Mouse (Mus musculus): ENCODE measurements at regions not wholly inside any gene's neighbourhood (a gene's known extent, or its start where the extent isn't known, plus 50 kb on each side); places are given as distances from the start of the nearest gene placed in this dataset.

DNA sequence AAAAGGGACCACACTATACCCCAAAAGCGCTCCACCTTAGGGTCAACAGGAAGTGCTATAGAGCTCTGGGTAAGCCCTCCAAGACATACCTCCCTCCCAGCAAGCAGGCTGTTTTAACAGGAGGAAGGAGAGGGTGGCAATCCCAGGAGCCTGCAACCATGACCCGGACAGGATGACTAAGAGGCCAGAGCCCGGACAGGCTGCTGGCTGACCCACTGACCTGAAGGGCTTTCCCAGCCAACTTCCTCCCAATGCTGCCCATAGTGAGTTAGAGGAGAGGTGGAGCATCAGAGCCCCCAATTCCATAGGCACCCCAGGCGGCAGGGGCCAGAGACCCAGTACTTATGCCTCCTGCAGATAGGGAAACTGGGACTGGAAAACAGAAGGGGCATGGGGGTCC, 136.3 kb downstream of the Utp6 start:
- DNase-seq (ENCODE audit: low spot score in 2 of 2) = no peak

DNA sequence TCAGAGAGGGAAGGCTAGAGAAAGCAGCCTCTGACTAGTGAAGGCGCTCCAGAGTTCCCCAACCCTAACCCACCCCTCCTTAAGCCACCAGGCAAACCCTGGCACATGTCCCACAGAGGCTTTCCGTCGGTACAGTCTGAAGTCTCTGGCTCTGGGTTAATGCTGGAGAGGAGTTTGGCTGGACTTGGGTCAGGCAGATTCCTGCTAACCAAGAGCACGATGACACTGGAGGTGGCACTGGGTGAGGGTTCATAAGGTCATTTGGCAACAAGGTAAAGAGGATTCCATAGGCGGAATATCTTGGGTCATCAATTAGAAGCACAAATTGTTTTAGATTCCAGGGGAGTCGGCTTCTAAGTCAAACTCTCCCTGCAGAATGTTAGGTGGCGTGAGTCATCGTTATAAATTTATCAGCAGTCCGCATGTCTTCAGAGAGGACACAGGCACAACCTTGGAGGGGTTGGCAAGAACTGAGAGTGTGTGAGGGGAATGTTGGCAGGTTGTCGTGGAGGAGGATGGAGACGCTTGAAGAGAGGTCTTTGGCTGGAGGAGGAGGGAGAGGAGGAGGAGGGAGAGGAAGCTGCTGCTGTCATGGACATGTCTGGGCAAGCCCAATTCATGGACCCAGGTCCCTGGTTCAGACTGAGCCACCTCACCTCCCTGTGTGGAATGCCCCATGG, 138.4 kb downstream of the Utp6 start:
- DNase-seq (ENCODE audit: low spot score in 2 of 2) = no peak

DNA sequence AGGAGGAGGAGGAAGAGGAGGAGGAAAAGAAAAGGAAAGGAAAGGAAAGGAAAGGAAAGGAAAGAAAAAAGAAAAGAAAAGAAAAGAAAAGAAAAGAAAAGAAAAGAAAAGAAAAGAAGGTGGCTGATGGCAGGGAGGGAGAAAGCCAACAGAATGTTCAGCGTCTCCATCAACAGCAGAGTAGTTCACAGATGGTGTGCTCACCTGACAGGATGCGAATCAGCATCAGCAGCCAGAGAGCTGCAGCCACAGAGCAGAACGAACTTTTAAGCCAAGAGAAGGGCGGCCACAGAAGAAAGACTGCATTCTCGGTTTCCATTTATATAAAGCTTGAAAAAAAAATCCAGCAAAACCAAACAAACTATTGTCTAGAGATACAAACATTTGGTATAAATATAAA, 140.2 kb downstream of the Utp6 start:
- no peak for DNase-seq (ENCODE audit: low spot score in 2 of 2)

DNA sequence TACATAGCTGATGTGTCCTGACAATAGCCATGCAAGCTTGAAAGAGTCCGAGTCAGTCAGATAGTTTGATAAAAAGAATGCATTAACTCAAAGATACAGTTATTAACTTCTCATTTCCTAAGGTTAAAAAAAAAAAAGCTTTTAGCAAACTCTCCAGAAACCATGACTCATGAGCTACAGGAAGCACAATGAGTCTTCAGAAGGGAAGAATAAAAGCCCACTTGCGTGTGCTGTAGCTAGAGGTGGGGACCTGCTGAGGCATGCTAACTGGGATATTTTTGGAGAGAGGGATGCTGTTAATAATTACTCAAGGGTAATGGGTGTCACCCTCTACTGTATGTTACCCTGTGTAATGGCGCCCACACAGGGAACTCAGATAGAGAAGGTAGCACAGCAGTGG, 147.0 kb downstream of the Utp6 start:
- DNase-seq (ENCODE audit: low spot score in 2 of 2) = no peak

DNA sequence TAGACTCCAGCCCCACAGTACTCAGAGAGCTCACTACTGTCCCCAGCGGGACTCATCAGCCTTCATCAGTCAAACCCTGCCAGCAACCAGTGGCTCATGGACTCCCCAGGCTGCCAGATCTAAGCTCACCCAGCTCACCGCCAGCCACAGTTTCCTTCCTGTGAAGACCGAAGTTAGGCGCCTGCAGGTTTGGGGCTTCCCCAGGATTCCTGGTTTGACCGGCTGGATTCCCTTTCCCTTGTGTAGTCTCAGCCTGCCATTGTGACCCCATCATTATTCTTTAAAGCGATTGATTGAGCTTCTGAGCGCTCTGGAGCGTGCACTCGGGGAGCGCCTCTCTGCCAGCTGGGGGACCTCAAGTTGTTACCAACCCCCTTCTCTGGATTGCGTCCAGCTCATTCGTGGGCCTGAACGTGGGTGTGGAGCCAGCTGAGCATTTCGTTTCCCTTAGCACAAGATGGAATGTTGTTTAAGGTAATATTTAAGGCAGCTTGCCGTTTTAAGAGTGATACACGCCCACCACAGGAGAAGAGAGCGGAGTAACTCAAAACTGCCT, 155.2 kb downstream of the Utp6 start:
- no peak for DNase-seq (ENCODE audit: low spot score in 2 of 2)

DNA sequence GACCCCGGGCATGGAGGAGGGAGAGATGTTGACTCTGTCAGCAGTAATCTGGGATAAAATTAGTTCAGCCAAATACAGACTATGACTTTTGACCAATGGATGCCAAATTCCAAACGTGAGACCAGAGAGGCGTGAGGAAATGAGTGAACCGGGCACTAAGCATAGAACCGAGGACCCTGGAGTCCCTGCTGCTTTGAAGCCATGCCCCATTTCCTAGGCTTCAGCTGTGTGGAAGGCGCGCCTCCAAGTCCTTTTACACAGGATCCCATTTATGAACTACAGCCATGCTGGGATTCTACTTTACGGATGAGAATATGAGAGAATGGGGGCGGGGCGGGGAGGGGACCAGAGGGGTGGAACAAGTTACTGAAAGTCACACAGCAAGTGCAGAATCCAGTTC, 155.8 kb downstream of the Utp6 start:
- no peak for DNase-seq (ENCODE audit: low spot score in 2 of 2)

DNA sequence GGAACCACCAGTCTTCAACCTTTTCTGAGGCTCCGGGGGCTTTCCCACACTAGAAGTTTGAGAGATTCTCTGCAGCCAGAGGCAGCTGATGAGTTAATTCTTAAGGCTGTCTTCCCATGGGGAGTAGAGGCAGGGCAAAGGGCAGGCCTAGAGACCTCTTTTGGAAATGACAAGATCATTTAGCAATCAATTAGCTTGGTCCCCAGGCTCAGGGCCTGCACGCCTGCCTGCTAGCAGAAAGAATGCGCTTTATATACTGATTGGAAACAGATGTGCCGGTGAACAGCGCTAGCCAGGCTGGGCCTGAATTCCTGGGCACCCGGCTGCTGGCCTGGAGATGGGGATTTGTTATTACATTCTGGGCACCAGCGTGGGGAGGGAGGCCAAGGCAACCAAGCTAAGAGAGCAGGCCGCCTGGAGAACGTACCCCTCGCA, 156.2 kb downstream of the Utp6 start:
- DNase-seq (ENCODE audit: low spot score in 2 of 2) = no peak

DNA sequence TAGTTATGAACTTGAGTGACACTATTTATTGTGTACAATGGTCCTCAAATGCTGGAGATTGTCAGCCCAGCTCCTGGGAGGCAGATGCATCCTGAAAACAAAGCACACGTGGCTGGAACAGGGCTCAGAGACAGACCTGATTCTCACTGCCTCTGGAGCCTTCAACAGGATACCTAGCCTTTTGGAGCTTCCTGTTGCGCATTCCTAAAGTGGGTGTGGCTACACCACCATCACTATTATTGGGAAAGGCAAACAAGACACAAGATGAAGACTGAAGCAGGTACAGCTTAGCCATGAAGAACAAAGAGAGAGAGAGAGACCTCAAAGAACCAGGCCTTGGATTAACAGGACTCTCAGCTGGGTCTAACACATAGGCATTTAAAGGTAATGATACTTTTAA, 158.2 kb downstream of the Utp6 start:
- no peak for DNase-seq (ENCODE audit: low spot score in 2 of 2)

DNA sequence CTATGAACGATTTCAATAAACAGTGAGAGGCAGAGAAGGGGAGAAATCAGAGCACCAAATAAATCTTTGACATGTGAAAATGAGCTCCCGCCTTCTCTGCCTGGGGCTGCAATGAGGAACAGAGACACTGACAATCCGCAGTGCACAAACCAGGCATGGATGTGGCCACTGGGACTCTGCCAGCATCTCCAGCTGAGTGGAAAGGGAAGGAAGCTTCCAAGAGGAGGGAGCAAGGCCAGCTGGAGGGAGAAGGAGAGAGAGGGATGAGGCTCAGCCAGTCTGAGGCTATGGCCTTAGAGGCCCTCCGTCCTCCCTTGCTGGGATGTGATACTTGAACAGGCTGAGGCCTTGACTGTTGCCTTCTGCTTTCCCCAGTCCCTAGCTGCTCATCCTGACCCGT, 159.2 kb downstream of the Utp6 start:
- DNase-seq (ENCODE audit: low spot score in 2 of 2) = peak in 1 of 2 experiments; percentile 73

DNA sequence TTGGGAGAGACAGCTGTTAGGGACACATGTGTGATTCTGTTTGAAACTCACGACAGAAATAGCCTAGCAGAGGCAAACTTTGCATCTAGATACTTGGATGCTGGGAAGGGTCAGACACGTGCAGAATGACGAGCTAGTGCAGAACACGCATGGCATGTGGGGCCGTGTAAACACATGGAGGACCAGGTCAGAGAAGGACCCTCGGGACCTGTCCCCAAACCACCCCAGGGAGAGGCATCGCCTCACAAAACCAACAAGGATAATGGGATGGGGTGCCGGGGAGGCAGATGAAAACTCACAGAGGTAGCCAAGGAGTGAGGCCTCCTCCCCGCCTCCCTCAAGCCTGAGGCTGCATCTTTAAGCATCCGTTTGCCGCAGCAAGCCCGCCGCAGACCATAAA, 159.6 kb downstream of the Utp6 start:
- DNase-seq (ENCODE audit: low spot score in 2 of 2) = no peak

DNA sequence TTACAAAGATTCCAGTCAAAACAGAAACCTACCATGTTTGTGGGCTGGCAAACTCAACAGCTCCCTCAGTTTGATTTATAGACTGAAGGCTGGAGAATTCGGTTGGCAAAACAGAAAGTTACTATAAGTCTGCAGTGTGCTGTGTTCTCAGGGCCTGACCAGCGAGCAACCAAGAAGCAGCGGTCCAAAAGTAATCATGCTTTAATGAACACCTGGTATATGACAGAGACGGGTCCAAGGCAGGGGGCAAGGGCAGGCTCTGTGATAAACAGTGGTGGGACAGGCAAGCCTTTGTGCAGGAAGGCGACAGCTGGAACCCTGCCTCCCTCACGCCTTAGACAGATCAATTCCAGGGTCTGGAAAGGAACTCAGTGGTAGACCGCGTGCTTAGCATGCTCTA, 161.9 kb downstream of the Utp6 start:
- DNase-seq (ENCODE audit: low spot score in 2 of 2) = no peak

DNA sequence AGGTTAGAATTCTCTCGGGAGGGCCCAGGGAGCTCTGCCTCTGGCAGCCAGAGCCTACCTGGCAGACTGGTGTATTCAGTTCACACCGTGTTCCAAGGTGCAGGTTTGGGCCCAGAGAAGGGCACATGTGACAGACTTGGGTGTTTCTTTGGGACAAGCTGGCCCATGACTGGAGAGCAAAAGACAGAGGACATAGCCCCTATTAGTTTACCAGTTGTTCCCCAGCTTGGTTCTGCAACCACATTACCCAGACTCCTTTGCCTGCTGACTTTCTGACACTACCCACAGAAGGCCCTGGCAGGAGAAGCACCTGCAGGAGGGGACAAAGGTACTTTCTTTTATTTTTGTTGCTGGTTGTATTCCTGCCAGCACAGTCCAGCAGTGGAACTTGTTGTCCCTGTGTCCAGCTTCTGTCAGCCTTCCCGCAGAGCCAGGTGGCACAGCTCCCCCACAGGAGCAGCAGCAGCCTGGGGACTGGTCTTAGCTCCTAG, 173.9 kb downstream of the Utp6 start:
- DNase-seq (ENCODE audit: low spot score in 2 of 2) = no peak

DNA sequence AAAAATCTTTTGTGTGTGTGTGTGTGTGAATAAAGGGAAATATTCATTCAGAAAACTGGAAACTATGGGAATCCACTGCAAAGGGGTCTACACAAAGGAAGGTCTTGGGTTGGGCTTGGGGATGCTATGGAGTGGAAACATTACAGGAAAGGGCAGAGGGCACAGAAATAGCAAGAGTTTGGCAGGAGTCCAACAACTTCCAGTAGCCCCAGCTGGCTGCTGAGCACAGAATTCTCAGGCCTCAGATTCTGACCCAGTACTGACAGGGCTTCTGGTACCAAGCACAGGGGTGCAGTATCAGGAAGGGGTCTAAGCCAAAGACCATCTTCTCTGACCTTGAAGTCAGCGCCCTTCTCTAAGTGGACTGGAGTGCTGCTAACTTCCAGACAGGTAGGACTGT, 174.4 kb downstream of the Utp6 start:
- DNase-seq (ENCODE audit: low spot score in 2 of 2) = no peak

DNA sequence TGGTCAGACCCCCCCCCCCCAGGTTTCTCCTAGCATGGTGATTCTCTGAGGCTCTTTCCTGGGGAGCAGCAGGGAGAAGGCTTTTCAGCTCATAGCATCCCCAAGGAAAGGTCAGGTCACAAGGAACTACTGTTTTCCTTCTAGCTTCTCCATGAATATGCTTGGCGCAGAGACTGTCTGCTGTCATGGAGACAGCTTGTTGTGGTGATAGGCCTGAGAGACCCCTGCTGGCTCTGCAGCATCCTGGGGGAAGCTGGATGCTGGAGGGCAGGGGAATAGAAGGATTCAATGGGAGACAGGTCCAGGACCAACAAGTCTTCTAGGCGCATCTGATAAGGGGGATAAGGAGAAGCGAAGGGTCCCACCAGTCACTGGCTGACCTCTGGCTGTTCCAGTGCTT, 178.1 kb downstream of the Utp6 start:
- no peak for DNase-seq (ENCODE audit: low spot score in 2 of 2)

DNA sequence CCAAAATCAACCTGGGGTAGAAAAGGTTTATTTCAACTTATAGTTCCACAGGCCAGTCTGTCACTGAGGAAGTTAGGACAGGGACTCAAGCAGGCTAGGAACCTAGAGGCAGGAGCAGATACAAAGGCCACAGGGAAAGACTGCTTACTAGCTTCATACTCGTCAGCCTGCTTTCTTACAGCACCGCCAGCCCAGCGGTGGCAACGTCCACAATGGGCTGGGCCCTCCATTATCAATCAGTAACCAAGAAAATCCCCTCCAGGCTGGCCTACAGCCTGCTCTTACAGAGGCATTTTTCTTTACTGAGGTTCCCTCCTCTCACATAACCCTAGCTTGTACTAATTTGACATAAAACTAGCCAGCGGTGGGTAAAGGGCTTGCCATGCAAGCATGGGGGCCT, 180.2 kb downstream of the Utp6 start:
- DNase-seq (ENCODE audit: low spot score in 2 of 2) = no peak

DNA sequence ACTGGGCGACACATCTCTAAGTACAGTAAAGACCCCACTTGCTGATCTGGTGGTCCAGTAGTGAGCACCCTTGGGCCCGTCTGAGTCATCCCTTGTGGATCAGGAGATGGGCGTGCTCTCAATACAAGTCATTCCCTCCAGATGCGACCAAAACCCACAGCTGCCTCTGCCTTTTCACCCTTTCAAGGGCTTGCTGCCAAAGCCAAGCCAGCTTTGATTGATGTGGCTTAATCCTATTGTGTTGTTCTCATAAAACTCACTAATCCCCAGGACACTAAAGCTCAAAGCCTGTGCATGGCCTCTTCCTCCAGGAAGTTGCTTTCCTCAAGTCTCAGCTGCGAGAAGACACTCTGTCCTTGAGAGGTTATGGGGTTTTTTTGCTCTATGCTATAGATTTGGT, 182.4 kb downstream of the Utp6 start:
- DNase-seq (ENCODE audit: low spot score in 2 of 2) = no peak

DNA sequence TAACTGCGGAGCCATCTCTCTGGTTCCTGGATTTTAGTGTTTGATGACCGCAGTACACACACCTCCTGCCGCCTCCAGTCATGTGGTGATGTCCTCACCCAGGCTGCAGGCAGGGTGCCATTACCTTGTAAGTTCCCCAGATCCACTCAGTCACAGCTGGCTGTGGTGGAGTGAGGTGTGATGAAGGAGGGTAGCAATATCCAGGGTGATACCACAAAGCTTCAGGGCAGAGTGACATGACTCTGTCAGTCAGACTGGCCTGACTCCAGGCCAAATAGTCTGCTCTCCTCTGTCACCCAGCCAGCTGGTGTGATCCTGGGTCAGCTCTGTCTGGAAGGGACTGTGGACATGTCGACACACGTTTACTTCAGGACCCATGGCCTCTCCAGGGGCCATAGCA, 183.7 kb downstream of the Utp6 start:
- DNase-seq (ENCODE audit: low spot score in 2 of 2) = no peak

DNA sequence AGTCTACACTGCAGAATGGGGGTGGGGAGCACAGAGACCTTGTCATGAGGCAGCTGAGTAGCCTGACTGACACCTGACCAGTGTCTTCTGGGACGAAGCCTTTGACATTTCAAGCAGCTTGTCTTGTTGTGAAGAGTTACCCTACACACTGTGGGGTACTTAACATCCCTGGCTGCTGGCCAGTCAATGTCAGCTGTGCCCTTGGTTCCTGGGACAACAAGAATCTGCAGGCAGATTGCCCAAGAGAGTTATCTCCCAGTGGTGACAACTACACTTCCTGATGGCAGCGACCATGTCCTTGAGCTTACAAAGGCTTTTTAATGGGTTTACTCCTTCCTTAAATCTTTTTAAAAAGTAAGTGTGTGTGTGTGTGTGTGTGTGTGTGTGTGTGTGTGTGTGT, 184.2 kb downstream of the Utp6 start:
- peak in 1 of 2 experiments; percentile 26 for DNase-seq (ENCODE audit: low spot score in 2 of 2)

DNA sequence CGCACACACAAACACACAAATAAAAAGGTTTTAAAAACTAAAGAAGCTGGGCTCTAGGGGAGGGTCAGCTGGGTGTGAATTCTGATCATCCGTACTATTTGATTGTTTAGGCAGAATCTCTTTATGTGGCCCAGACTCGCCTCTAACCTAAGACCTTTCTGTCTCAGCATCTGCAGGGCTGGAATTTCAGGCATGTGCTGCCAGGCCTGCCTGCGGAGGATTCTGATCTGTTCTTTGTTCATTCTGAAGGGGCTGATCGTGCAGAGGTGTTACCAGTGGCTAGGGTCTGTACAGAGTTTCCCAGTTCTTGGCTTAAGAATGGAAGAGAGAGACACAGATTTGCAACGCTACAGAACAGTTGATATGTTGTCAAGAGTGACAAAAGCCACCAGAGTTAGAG, 185.6 kb downstream of the Rab11fip4 start:
- DNase-seq (ENCODE audit: low spot score in 2 of 2) = no peak

DNA sequence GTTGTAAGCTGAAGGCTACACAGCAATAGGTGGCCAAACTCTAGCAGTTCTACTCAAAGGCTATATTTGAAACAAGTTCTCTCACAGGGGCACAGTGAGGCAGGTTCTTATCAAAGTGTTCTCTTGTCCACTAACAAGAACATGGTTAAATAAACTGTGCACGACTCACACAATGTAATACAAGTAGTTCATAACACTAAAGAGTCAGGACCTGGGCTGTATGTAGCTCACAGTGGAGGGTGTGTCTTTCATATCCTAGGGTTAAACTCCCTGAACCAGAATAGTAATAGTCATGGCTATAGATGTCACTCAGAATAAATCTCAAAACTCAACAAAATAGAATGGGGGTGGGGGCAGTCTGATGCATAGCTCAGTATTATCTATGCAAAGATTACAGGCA, 182.7 kb downstream of the Rab11fip4 start:
- DNase-seq (ENCODE audit: low spot score in 2 of 2) = no peak

DNA sequence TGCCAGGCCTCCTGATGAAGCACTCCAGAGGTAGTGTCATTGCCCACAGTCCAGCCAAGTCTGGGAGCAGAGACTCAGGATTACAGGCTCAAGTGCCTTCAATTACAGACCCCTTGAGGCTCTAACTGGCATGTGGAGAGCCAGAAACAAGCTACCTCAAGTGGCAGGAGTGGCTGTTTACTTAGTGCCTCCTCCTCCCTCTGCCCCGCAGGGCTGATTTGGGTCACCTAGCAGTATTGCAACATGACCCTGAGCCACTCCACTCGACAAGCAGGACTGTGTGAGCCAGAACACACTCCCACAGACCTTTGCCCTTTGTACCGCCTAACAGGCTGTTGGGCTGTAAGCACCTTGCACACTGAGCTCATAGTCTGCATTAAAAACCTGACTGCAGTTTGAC, 180.4 kb downstream of the Rab11fip4 start:
- DNase-seq (ENCODE audit: low spot score in 2 of 2) = no peak

DNA sequence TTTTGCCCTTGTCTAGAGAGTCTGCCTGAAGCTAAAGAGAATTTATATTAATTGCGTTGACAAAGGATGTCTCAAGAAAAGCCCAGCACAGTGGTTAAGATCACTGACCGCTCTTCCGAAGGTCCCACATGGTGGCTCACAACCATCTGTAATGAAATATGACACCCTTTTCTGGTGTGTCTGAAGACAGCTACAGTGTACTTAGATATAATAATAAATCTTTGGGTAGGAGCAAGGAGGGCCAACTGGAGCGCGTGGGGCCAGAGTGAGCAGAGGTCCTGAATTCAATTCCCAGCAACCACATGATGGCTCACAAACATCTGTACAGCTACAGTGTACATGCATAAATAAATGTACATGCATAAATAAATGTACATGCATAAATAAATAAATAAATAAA, 176.1 kb downstream of the Rab11fip4 start:
- DNase-seq (ENCODE audit: low spot score in 2 of 2) = no peak

DNA sequence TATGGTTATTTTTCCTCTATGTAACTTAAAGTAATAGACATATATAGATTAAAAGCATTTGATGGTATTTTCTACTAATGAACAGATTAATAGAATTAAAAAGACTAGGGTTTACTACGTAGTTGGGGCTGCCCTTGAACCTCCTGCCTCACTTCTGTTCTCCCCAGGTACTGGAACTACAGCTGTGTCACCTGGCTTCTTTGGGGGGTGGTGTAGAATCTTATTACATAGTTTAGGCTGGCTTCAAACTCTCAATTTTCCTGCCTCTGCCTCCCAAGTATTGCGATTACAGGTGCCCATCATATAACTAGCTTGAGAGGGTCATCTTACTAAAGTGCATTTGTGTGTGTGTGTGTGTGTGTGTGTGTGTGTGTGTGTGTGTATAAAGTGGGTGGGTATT, 175.0 kb downstream of the Rab11fip4 start:
- peak in 1 of 2 experiments; percentile 7 for DNase-seq (ENCODE audit: low spot score in 2 of 2)

DNA sequence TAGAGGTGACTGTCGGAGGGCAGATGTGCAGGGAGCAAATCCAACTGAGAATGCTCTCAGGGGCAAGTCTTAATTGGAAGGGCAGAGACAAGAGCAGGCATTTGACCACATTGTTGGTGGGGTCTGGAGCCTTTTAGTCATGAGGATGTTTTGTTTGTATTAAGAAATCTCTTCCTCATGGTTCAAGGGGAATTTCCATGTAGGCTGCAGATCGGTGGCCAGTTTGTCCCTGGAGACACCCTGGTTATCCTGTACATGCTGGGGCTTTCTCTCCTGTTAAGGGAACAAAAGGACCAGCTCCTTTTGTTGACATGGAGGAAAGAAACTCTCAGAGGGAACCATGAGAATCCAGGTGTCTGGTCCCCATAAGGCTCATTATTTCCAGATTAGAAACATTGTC, 174.4 kb downstream of the Rab11fip4 start:
- DNase-seq (ENCODE audit: low spot score in 2 of 2) = no peak
